Mouse (Mus musculus): ENCODE results near the gene Rasl12. TPM values are rescaled to one million over a fixed set of nuclear protein-coding genes. Genes with fewer than 3 reads are reported as not detected.

The Rasl12 gene
- polyA plus RNA-seq, 1 experiment from 2014 or later: 7.9 TPM

DNA sequence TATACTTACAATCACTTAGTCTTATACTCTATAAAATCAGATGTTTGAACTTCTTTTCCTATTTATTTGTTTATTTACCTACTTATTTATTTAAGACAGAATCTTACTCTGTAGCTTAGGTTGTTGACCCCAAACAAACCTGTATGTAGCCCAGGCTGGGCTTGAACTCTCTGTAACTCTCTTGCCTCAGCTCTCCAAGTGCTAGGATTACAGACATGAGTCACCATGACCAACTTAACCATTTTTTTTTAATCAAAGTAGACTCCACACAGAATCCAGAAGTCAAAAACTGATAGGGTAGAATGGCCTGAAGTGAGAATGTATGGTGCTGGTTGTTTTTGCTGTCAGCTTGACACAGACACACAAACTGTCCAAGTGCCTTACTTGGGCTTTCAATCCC is 32.1 kb downstream of the Rasl12 start:
- Histone ChIP-seq H3K9me3 (ENCODE audit: control insufficient read depth, low read length) (no peaks in the 10 kb centered on the region), H3K9ac (no peak overlapping the region), H3K4me3 (replicated peaks; ENCODE audit: low read length) (no peak overlapping the region), H3K36me3 (replicated peaks; ENCODE audit: control insufficient read depth, insufficient read depth) (no peaks in the 10 kb centered on the region), H3K27ac (no peak overlapping the region), H3K4me2 (replicated peaks) (no peak overlapping the region), H3K27me3 (ENCODE audit: control insufficient read depth, insufficient read depth, low read length) (no peaks in the 10 kb centered on the region), H3K4me1 (replicated peaks; ENCODE audit: control insufficient read depth, insufficient read depth, low read length) (no peaks in the 10 kb centered on the region)
- DNase-seq (ENCODE audit: low spot score) (no peak), ATAC-seq (ENCODE audit: low FRiP score) (no peak)

DNA sequence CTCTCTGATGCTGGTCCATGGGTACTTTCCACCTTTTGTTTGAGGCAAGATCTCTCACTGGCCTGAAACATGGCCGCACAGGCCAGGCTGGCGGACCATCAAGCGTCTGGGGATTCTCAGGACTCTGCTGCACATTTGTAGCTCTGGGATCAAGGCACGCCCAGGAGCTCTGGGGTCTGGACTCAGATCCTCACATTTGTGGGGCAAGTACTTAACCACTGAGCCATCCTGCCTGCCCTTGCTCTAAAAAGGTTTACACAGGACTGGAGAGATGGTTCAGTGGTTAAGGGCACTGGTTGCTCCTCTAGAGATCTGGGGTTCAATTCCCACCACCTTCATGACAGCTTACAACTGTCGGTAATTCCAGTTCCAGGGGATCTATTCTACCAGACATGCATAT is 32.6 kb downstream of the Rasl12 start:
- Histone ChIP-seq H3K9me3 (ENCODE audit: control insufficient read depth, low read length) (no peaks in the 10 kb centered on the region), H3K9ac (no peak overlapping the region), H3K27ac (no peak overlapping the region), H3K27me3 (ENCODE audit: control insufficient read depth, insufficient read depth, low read length) (no peaks in the 10 kb centered on the region), H3K4me1 (replicated peaks; ENCODE audit: control insufficient read depth, insufficient read depth, low read length) (no peaks in the 10 kb centered on the region), H3K4me3 (replicated peaks; ENCODE audit: low read length) (no peak overlapping the region), H3K4me2 (replicated peaks) (no peak overlapping the region), H3K36me3 (replicated peaks; ENCODE audit: control insufficient read depth, insufficient read depth) (no peaks in the 10 kb centered on the region)
- no peak for DNase-seq (ENCODE audit: low spot score)
- ATAC-seq (ENCODE audit: low FRiP score): no peak
- 90% methylated on average over 5 of the region's 5 CpGs for WGBS

DNA sequence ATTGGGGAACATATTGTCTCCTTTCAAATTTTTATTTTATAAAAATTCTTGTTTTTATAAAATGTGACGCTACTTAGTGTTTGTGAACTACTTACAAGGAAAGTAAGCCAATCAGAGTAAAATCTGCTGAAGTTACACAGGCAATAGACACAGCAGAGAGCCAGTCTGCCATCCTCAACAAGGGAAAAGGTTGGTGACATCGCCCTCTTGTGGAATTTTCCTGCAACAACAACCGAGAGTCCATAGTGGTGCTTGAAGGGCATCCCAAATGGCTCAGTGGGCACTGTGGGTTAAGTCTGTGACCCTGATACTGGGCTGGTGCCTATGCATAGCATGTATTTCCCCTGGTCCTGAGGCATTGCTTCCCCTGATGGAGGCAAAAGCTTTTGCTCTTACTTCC is 33.9 kb downstream of the Rasl12 start:
- Histone ChIP-seq H3K4me1 (replicated peaks; ENCODE audit: control insufficient read depth, insufficient read depth, low read length) (peaks cover 6% of the 10 kb centered on the region), H3K27me3 (ENCODE audit: control insufficient read depth, insufficient read depth, low read length) (no peaks in the 10 kb centered on the region), H3K9me3 (ENCODE audit: control insufficient read depth, low read length) (no peaks in the 10 kb centered on the region), H3K36me3 (replicated peaks; ENCODE audit: control insufficient read depth, insufficient read depth) (no peaks in the 10 kb centered on the region), H3K4me3 (replicated peaks; ENCODE audit: low read length) (no peak overlapping the region), H3K9ac (no peak overlapping the region), H3K27ac (no peak overlapping the region), H3K4me2 (replicated peaks) (no peak overlapping the region)
- WGBS: 2% methylated on average over 3 of the region's 3 CpGs
- ATAC-seq (ENCODE audit: low FRiP score) (no peak), DNase-seq (ENCODE audit: low spot score) (peak; percentile 92)

- peaks cover 6% of the 10 kb centered on the region for H3K4me1 ChIP-seq (replicated peaks; ENCODE audit: control insufficient read depth, insufficient read depth, low read length)
- no peak overlapping the region for H3K9ac ChIP-seq
- peaks cover 3% of the 10 kb centered on the region for H3K36me3 ChIP-seq (replicated peaks; ENCODE audit: control insufficient read depth, insufficient read depth)
- DNase-seq (ENCODE audit: low spot score): no peak
- no peaks in the 10 kb centered on the region for H3K27me3 ChIP-seq (ENCODE audit: control insufficient read depth, insufficient read depth, low read length)
- 62% methylated on average over 5 of the region's 5 CpGs for whole genome bisulfite sequencing
- H3K4me3 ChIP-seq (replicated peaks; ENCODE audit: low read length): no peak overlapping the region
- H3K4me2 ChIP-seq (replicated peaks): no peak overlapping the region
- no peak for ATAC-seq (ENCODE audit: low FRiP score)
- no peaks in the 10 kb centered on the region for H3K9me3 ChIP-seq (ENCODE audit: control insufficient read depth, low read length)
- no peak overlapping the region for H3K27ac ChIP-seq
Observed at GRCm38 (mm10) chr9:65434140-65434539, 35.8 kb downstream of the Rasl12 start.

DNA sequence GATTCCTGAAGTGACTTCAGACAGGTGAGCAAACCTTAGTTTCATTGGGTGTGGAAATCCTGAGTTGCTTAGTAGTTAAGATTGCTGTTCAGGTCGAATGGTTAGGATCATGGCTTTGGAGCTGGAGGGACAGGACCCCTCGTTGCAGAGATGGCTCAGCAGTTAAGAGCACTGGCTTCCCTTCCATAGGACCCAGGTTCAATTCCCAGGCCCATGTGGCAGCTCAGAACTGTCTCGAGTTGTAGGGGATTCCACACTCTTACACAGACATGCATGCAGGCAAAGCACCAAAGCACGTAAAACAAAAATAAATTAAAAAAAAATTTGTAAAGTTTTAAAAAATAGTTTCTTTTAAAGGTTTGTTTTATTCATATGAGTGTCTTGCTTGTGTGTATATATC is 36.9 kb downstream of the Rasl12 start:
- peaks cover 6% of the 10 kb centered on the region for H3K4me1 ChIP-seq (replicated peaks; ENCODE audit: control insufficient read depth, insufficient read depth, low read length)
- WGBS: 76% methylated on average over 4 of the region's 4 CpGs
- DNase-seq (ENCODE audit: low spot score) (no peak), ATAC-seq (ENCODE audit: low FRiP score) (0 out of 2 replicates have a peak, but pooled peaks have one; percentile 12)
- 0 out of 2 replicates have a peak overlapping the region, but pooled peaks have one; percentile 52 for H3K4me2 ChIP-seq (replicated peaks)
- no peak overlapping the region for H3K9ac ChIP-seq
- H3K27me3 ChIP-seq (ENCODE audit: control insufficient read depth, insufficient read depth, low read length): no peaks in the 10 kb centered on the region
- peaks cover 11% of the 10 kb centered on the region for H3K36me3 ChIP-seq (replicated peaks; ENCODE audit: control insufficient read depth, insufficient read depth)
- no peak overlapping the region for H3K27ac ChIP-seq
- no peaks in the 10 kb centered on the region for H3K9me3 ChIP-seq (ENCODE audit: control insufficient read depth, low read length)
- peak overlapping the region; percentile 91; the same call in 1 of the 2 replicates for H3K4me3 ChIP-seq (replicated peaks; ENCODE audit: low read length)

GRCm38 (mm10) chr9:65435671-65436301 is 37.5 kb downstream of the Rasl12 start, which contains the start of gene Mtfmt:
Gene Mtfmt, plus strand, starts transcription at chr9:65435782.
- H3K36me3 ChIP-seq (replicated peaks; ENCODE audit: control insufficient read depth, insufficient read depth): peaks cover 17% of the 10 kb centered on the region
- H3K27me3 ChIP-seq (ENCODE audit: control insufficient read depth, insufficient read depth, low read length): no peaks in the 10 kb centered on the region
- ATAC-seq (ENCODE audit: low FRiP score): peak; percentile 91
- H3K4me2 ChIP-seq (replicated peaks): peak within 1 kb of the TSS; percentile 52
- H3K4me3 ChIP-seq (replicated peaks; ENCODE audit: low read length): peak within 1 kb of the TSS; percentile 91
- peak within 1 kb of the TSS; percentile 43; the same call in 1 of the 2 replicates for H3K27ac ChIP-seq
- peak within 1 kb of the TSS; percentile 89 for H3K9ac ChIP-seq
- H3K9me3 ChIP-seq (ENCODE audit: control insufficient read depth, low read length): no peaks in the 10 kb centered on the region
- DNase-seq (ENCODE audit: low spot score): peak; percentile 95
- under 1% methylated on average over 54 of the region's 54 CpGs for WGBS
- peaks cover 6% of the 10 kb centered on the region for H3K4me1 ChIP-seq (replicated peaks; ENCODE audit: control insufficient read depth, insufficient read depth, low read length)

DNA sequence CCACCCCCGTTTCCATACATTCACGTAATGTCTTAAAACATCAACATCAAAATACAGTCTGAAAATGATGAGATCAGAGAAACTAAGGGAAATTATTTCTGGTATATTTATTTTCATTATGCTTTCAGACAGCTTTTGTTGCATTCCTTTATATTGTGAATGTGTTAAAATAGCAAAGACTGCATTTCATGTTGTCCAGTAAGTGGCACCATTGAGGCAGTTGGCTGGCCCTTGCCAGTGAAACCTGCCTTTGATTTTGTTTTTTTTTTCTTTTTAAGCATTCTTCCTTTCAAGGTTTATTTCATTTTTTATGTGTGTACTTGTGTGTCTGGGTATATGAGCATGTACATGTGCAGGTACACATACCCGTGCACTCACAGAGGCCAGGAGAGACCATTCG is 46.4 kb downstream of the Rasl12 start:
- H3K4me1 ChIP-seq (replicated peaks; ENCODE audit: control insufficient read depth, insufficient read depth, low read length): no peaks in the 10 kb centered on the region
- ATAC-seq (ENCODE audit: low FRiP score): no peak
- no peak overlapping the region for H3K9ac ChIP-seq
- no peak overlapping the region for H3K27ac ChIP-seq
- DNase-seq (ENCODE audit: low spot score): no peak
- H3K27me3 ChIP-seq (ENCODE audit: control insufficient read depth, insufficient read depth, low read length): no peaks in the 10 kb centered on the region
- WGBS: 90% methylated on average over 4 of the region's 4 CpGs
- H3K36me3 ChIP-seq (replicated peaks; ENCODE audit: control insufficient read depth, insufficient read depth): peaks cover 86% of the 10 kb centered on the region
- H3K9me3 ChIP-seq (ENCODE audit: control insufficient read depth, low read length): no peaks in the 10 kb centered on the region
- H3K4me3 ChIP-seq (replicated peaks; ENCODE audit: low read length): no peak overlapping the region
- no peak overlapping the region for H3K4me2 ChIP-seq (replicated peaks)

DNA sequence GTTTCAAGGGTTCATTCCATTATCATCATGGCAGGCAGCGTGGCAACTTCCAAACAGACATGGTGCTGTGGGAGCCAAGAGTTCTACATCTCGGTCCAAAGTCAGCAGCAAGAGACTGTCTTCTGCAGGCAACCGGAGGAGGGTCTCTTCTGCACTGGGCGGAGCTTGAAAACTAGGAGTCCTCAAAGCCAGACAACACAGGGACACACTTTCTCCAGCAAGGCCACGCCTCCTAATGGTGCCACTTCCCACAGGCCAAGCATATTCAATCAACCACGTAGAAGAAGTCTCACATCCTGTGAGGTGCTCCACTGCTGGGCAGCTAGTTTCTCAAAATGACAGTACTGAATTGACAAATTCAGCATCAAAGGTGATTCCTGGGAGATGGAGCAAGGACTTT is 49.6 kb downstream of the Rasl12 start:
- H3K36me3 ChIP-seq (replicated peaks; ENCODE audit: control insufficient read depth, insufficient read depth): peaks cover 88% of the 10 kb centered on the region
- H3K9me3 ChIP-seq (ENCODE audit: control insufficient read depth, low read length): no peaks in the 10 kb centered on the region
- WGBS: 92% methylated on average over 6 of the region's 6 CpGs
- no peak for DNase-seq (ENCODE audit: low spot score)
- H3K4me3 ChIP-seq (replicated peaks; ENCODE audit: low read length): no peak overlapping the region
- no peak overlapping the region for H3K27ac ChIP-seq
- H3K27me3 ChIP-seq (ENCODE audit: control insufficient read depth, insufficient read depth, low read length): no peaks in the 10 kb centered on the region
- H3K4me2 ChIP-seq (replicated peaks): no peak overlapping the region
- H3K9ac ChIP-seq: no peak overlapping the region
- no peaks in the 10 kb centered on the region for H3K4me1 ChIP-seq (replicated peaks; ENCODE audit: control insufficient read depth, insufficient read depth, low read length)
- ATAC-seq (ENCODE audit: low FRiP score): no peak

- DNase-seq (ENCODE audit: low spot score) (no peak), ATAC-seq (ENCODE audit: low FRiP score) (no peak)
- peaks cover 22% of the 10 kb centered on the region for H3K4me1 ChIP-seq (replicated peaks; ENCODE audit: control insufficient read depth, insufficient read depth, low read length)
- no peak overlapping the region for H3K27ac ChIP-seq
- no peaks in the 10 kb centered on the region for H3K27me3 ChIP-seq (ENCODE audit: control insufficient read depth, insufficient read depth, low read length)
- H3K4me2 ChIP-seq (replicated peaks): no peak overlapping the region
- H3K4me3 ChIP-seq (replicated peaks; ENCODE audit: low read length): no peak overlapping the region
- WGBS: 90% methylated on average over 2 of the region's 2 CpGs
- no peaks in the 10 kb centered on the region for H3K9me3 ChIP-seq (ENCODE audit: control insufficient read depth, low read length)
- peaks cover under 1% of the 10 kb centered on the region; the same call in 1 of the 2 replicates for H3K36me3 ChIP-seq (replicated peaks; ENCODE audit: control insufficient read depth, insufficient read depth)
- H3K9ac ChIP-seq: no peak overlapping the region
Observed at GRCm38 (mm10) chr9:65458975-65459374, 60.7 kb downstream of the Rasl12 start.

GRCm38 (mm10) chr9:65460198-65460597 is 61.9 kb downstream of the Rasl12 start:
- peak overlapping the region; percentile 86 for H3K9ac ChIP-seq
- WGBS: 42% methylated on average over 3 of the region's 3 CpGs
- peak overlapping the region; percentile 82 for H3K4me2 ChIP-seq (replicated peaks)
- ATAC-seq (ENCODE audit: low FRiP score): no peak
- no peaks in the 10 kb centered on the region for H3K27me3 ChIP-seq (ENCODE audit: control insufficient read depth, insufficient read depth, low read length)
- no peaks in the 10 kb centered on the region for H3K9me3 ChIP-seq (ENCODE audit: control insufficient read depth, low read length)
- peaks cover 2% of the 10 kb centered on the region for H3K36me3 ChIP-seq (replicated peaks; ENCODE audit: control insufficient read depth, insufficient read depth)
- H3K4me1 ChIP-seq (replicated peaks; ENCODE audit: control insufficient read depth, insufficient read depth, low read length): peaks cover 22% of the 10 kb centered on the region
- DNase-seq (ENCODE audit: low spot score): no peak
- peak overlapping the region; percentile 93 for H3K4me3 ChIP-seq (replicated peaks; ENCODE audit: low read length)
- H3K27ac ChIP-seq: peak overlapping the region; percentile 94
